Mouse (Mus musculus): ENCODE measurements at regions not wholly inside any gene's neighbourhood (a gene's known extent, or its start where the extent isn't known, plus 50 kb on each side); places are given as distances from the start of the nearest gene placed in this dataset.

- no peak for DNase-seq
Observed at GRCm38 (mm10) chr6:97741427-97741826, 65.4 kb upstream of the Mitf start.

- no peak for DNase-seq
Observed at GRCm38 (mm10) chr6:97740851-97741201, 66.0 kb upstream of the Mitf start.

GRCm38 (mm10) chr6:97740107-97740850 lies 66.6 kb upstream of the Mitf start:
- DNase-seq = peak; percentile 49

- DNase-seq = no peak
Observed at GRCm38 (mm10) chr6:97738846-97739245, 68.0 kb upstream of the Mitf start.

- DNase-seq = no peak
Observed at GRCm38 (mm10) chr6:97730835-97731234, 76.0 kb upstream of the Mitf start.

GRCm38 (mm10) chr6:97718184-97718910 lies 88.5 kb upstream of the Mitf start:
- no peak for DNase-seq

GRCm38 (mm10) chr6:97707401-97707800 lies 90.1 kb upstream of the Frmd4b start:
- DNase-seq = no peak

GRCm38 (mm10) chr6:97704361-97704760 lies 87.0 kb upstream of the Frmd4b start:
- DNase-seq = no peak

- DNase-seq = no peak
Observed at GRCm38 (mm10) chr6:97699752-97700098, 82.4 kb upstream of the Frmd4b start.

GRCm38 (mm10) chr6:97699054-97699751 lies 81.9 kb upstream of the Frmd4b start:
- DNase-seq = no peak

GRCm38 (mm10) chr6:97693281-97693680 lies 75.9 kb upstream of the Frmd4b start:
- no peak for DNase-seq

GRCm38 (mm10) chr6:97691136-97691535 lies 73.8 kb upstream of the Frmd4b start:
- no peak for DNase-seq

- DNase-seq = no peak
Observed at GRCm38 (mm10) chr6:97684335-97684734, 67.0 kb upstream of the Frmd4b start.

GRCm38 (mm10) chr6:97682213-97682612 lies 64.9 kb upstream of the Frmd4b start:
- DNase-seq = no peak

- no peak for DNase-seq
Observed at GRCm38 (mm10) chr6:97675181-97675756, 57.9 kb upstream of the Frmd4b start.

- DNase-seq = no peak
Observed at GRCm38 (mm10) chr6:97666818-97667629, 49.7 kb upstream of the Frmd4b start.

Measured in adrenal gland, postnatal 25 days (tissue).